Mouse (Mus musculus) kidney, embryonic 15.5 days (tissue): ENCODE results near the gene Rec8. TPM values are rescaled to one million over a fixed set of nuclear protein-coding genes. Genes with fewer than 3 reads are reported as not detected.

ENCODE experiments used
- ATAC-seq: fragments of 200-750 bp; cut with Nextera tagmentation; replicated peaks from 2 replicates; pipeline ENCODE4 v1.8.0; 2017; ENCODE audit warnings: moderate TSS enrichment; ENCODE audit not compliant: low FRiP score
- H3K27ac ChIP-seq: fragments of 300-500 bp; sonication (generic); 2 replicates; pipeline ENCODE4 v1.5.1; 2015; ENCODE audit warnings: mild to moderate bottlenecking, inconsistent platforms
- H3K27me3 ChIP-seq: fragments of 300-500 bp; sonication (generic); 2 replicates; pipeline ENCODE4 v1.6.1; 2015; ENCODE audit warnings: inconsistent platforms
- H3K36me3 ChIP-seq: fragments of 300-500 bp; sonication (generic); 2 replicates; pipeline ENCODE4 v1.6.1; 2015; ENCODE audit warnings: inconsistent platforms
- H3K4me1 ChIP-seq: fragments of 300-500 bp; sonication (generic); 2 replicates; pipeline ENCODE4 v1.6.1; 2015; ENCODE audit warnings: inconsistent platforms
- H3K4me2 ChIP-seq: fragments of 300-500 bp; sonication (generic); 2 replicates; pipeline ENCODE4 v1.6.1; 2015; ENCODE audit warnings: moderate library complexity, mild to moderate bottlenecking, inconsistent platforms
- H3K4me3 ChIP-seq: fragments of 300-500 bp; sonication (generic); replicated peaks from 2 replicates; pipeline ENCODE4 v1.5.1; 2015; ENCODE audit warnings: mild to moderate bottlenecking, inconsistent platforms
- H3K9ac ChIP-seq: fragments of 300-500 bp; sonication (generic); 2 replicates; pipeline ENCODE4 v1.6.1; 2015; ENCODE audit warnings: mild to moderate bottlenecking, inconsistent platforms
- H3K9me3 ChIP-seq: fragments of 300-500 bp; sonication (generic); replicated peaks from 2 replicates; pipeline ENCODE4 v1.6.1; 2016; ENCODE audit warnings: inconsistent platforms
- WGBS: fragments of 180-500 bp; shearing (Covaris S2); methylation state at CpG from one replicate; pipeline ENCODE4 v1.1.7; 2015; ENCODE audit warnings: mixed read lengths; 5-methylcytosine and 5-hydroxymethylcytosine counted together
- polyA plus RNA-seq: library from polyadenylated mRNA; unstranded; fragments of >200 nt; fragmentation: Nextera tagmentation; extraction: Ambion mirVana; gene quantifications from 2 replicates; pipeline ENCODE4 v1.2.1, GENCODE M21; 2015

Rec8 gene
- polyA plus RNA-seq, 1 experiment from 2014 or later = 22.4 TPM

GRCm38 (mm10) chr14:55598521-55599390 is 19.1 kb upstream of the Rec8 start:
- Histone ChIP-seq H3K4me1 (peaks cover 12% of the 10 kb centered on the region), H3K9me3 (no peaks in the 10 kb centered on the region), H3K4me2 (no peak overlapping the region), H3K27me3 (no peaks in the 10 kb centered on the region), H3K36me3 (peaks cover 93% of the 10 kb centered on the region), H3K4me3 (no peak overlapping the region), H3K27ac (no peak overlapping the region), H3K9ac (no peak overlapping the region)
- no peak for ATAC-seq
- 89% methylated on average over 21 of the region's 21 CpGs for WGBS

DNA sequence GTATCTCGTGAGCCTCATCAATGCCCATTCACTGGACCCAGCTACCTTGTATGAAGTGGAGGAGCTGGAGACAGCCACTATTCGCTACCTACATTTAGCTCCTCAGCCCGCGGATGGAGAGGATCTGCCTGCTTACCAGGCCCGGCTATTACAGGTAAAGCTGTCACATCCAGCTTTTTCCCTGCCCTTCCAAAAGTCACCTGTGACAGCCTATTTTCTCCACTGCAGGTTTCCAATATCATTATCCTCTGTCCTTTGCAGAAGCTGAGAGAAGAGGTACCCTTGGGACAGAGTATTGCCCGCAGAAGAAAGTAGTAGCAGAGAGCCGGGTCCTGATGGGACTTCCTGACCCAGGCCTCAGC is 14.6 kb upstream of the Rec8 start, which contains the start of gene Irf9:
Gene Irf9 (plus strand): TSS at position 301 of the 362 bp plus-strand sequence.
- peak within 1 kb of the TSS; percentile 69 for H3K4me2 ChIP-seq
- H3K36me3 ChIP-seq = peaks cover 81% of the 10 kb centered on the region
- peak; percentile 4; the same call in 1 of the 2 replicates for ATAC-seq
- no peaks in the 10 kb centered on the region for H3K27me3 ChIP-seq
- WGBS = 72% methylated on average over 7 of the region's 7 CpGs
- H3K4me1 ChIP-seq = peaks cover 21% of the 10 kb centered on the region
- peak within 1 kb of the TSS; percentile 49 for H3K4me3 ChIP-seq
- peak within 1 kb of the TSS; percentile 92 for H3K27ac ChIP-seq
- peak within 1 kb of the TSS; percentile 41 for H3K9ac ChIP-seq
- H3K9me3 ChIP-seq = no peaks in the 10 kb centered on the region

- peak overlapping the region; percentile 69 for H3K4me2 ChIP-seq
- ATAC-seq = peak; percentile 93
- H3K4me3 ChIP-seq = peak overlapping the region; percentile 49
- H3K9ac ChIP-seq = peak overlapping the region; percentile 41
- peaks cover 21% of the 10 kb centered on the region for H3K4me1 ChIP-seq
- H3K36me3 ChIP-seq = peaks cover 81% of the 10 kb centered on the region
- no peaks in the 10 kb centered on the region for H3K9me3 ChIP-seq
- H3K27me3 ChIP-seq = no peaks in the 10 kb centered on the region
- WGBS = 16% methylated on average over 19 of the region's 19 CpGs
- H3K27ac ChIP-seq = peak overlapping the region; percentile 92
Observed at GRCm38 (mm10) chr14:55603633-55604576, 13.9 kb upstream of the Rec8 start.

- H3K9ac ChIP-seq = no peak overlapping the region
- H3K4me3 ChIP-seq = peak overlapping the region; percentile 49
- peaks cover 21% of the 10 kb centered on the region for H3K4me1 ChIP-seq
- no peaks in the 10 kb centered on the region for H3K9me3 ChIP-seq
- H3K4me2 ChIP-seq = peak overlapping the region; percentile 69
- peak overlapping the region; percentile 92; the same call in 1 of the 2 replicates for H3K27ac ChIP-seq
- ATAC-seq = no peak
- peaks cover 81% of the 10 kb centered on the region for H3K36me3 ChIP-seq
- WGBS = 86% methylated on average over 11 of the region's 11 CpGs
- H3K27me3 ChIP-seq = no peaks in the 10 kb centered on the region
Observed at GRCm38 (mm10) chr14:55604823-55605222, 13.0 kb upstream of the Rec8 start.

GRCm38 (mm10) chr14:55605743-55606459 is 11.9 kb upstream of the Rec8 start:
- Histone ChIP-seq H3K4me3 (no peak overlapping the region), H3K36me3 (peaks cover 78% of the 10 kb centered on the region), H3K27me3 (no peaks in the 10 kb centered on the region), H3K9me3 (no peaks in the 10 kb centered on the region), H3K4me1 (peaks cover 21% of the 10 kb centered on the region), H3K4me2 (no peak overlapping the region), H3K27ac (no peak overlapping the region), H3K9ac (no peak overlapping the region)
- ATAC-seq = no peak
- WGBS = 91% methylated on average over 16 of the region's 16 CpGs

DNA sequence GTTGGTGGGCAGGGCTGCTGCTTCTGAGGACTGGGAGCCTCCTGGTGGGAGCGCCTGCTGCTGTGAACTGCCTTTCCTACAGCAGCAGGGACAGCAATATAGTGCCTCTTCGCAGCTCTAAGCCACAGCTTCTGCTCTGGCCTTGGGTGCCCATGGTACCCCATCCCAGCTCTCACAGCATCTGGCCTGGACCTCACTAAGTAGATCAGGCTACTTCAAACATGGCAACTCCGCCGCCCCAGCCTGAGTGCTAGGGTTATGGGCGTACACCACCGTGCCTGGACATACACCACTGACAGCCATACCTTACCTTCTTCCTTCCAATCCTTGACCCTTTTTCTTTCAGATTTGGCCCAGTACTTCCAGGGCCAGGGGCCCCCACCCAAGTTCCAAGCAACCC is 9.5 kb upstream of the Rec8 start:
- no peak overlapping the region for H3K9ac ChIP-seq
- peaks cover 54% of the 10 kb centered on the region for H3K36me3 ChIP-seq
- H3K4me3 ChIP-seq = no peak overlapping the region
- ATAC-seq = no peak
- peaks cover 16% of the 10 kb centered on the region for H3K4me1 ChIP-seq
- no peak overlapping the region for H3K27ac ChIP-seq
- H3K4me2 ChIP-seq = no peak overlapping the region
- H3K27me3 ChIP-seq = no peaks in the 10 kb centered on the region
- 96% methylated on average over 6 of the region's 6 CpGs for WGBS
- no peaks in the 10 kb centered on the region for H3K9me3 ChIP-seq

DNA sequence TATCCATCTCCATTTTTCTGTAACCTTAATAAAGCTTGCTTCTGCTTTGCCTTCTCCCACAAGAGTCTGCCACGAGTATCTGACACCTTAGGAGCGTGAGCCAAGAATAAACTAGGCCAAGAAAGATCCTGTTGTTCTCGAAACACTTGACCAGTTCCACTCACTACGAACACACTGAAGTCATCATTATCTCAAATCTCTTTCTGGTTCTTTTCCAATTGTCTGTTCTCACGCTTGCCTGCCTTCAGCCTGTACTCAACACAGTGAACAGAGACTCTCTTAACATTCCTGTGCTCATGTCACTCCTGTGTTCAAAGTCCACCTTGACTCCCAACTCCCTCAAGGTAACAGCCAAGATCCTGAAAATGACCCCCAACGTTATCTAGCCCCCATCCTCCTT is 4.5 kb upstream of the Rec8 start:
- no peak overlapping the region for H3K9ac ChIP-seq
- no peak for ATAC-seq
- no peaks in the 10 kb centered on the region for H3K9me3 ChIP-seq
- no peaks in the 10 kb centered on the region for H3K27me3 ChIP-seq
- no peak overlapping the region for H3K4me2 ChIP-seq
- peaks cover 22% of the 10 kb centered on the region for H3K36me3 ChIP-seq
- 59% methylated on average over 6 of the region's 6 CpGs for WGBS
- peaks cover 6% of the 10 kb centered on the region; the same call in 1 of the 2 replicates for H3K4me1 ChIP-seq
- no peak overlapping the region for H3K27ac ChIP-seq
- no peak overlapping the region for H3K4me3 ChIP-seq

DNA sequence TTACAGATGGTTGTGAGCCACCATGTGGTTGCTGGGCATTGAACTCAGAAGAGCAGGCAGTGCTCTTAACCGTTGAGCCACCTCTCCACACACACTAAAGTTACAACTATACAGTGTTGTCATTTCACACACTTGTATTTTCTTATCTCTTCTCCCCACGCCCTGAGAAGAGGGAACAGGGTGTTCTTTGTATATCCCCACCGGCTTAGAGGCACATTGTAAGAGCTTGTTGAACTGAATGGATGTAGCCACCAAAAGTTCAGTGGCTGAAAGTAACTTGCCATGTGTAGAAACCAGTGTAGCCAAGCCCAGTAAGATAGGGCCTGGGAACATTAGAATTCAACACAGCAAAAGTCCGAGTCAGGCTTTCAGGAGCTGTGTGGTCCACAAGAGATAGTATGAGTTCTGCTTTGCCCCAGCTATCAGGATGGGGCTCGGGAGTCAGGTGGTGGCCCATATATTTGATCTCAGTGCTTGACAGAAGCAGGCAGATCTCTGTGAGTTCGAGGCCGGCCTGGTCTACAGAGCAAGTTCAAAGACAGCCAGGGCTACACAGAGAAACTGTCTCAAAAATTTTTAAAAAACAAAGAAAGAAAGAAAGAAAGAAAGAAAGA is 3.2 kb upstream of the Rec8 start:
- no peaks in the 10 kb centered on the region for H3K27me3 ChIP-seq
- H3K36me3 ChIP-seq = peaks cover 9% of the 10 kb centered on the region
- WGBS = 83% methylated on average over 7 of the region's 7 CpGs
- no peak overlapping the region for H3K4me2 ChIP-seq
- no peak overlapping the region for H3K9ac ChIP-seq
- H3K4me1 ChIP-seq = peaks cover 12% of the 10 kb centered on the region
- ATAC-seq = no peak
- H3K27ac ChIP-seq = no peak overlapping the region
- H3K9me3 ChIP-seq = no peaks in the 10 kb centered on the region
- no peak overlapping the region for H3K4me3 ChIP-seq

GRCm38 (mm10) chr14:55615876-55616275 is 2.0 kb upstream of the Rec8 start:
- no peak overlapping the region for H3K9ac ChIP-seq
- H3K36me3 ChIP-seq = 0 out of 2 replicates have a peak, but pooled peaks cover under 1% of the 10 kb centered on the region
- H3K27me3 ChIP-seq = no peaks in the 10 kb centered on the region
- H3K4me2 ChIP-seq = no peak overlapping the region
- H3K9me3 ChIP-seq = no peaks in the 10 kb centered on the region
- ATAC-seq = no peak
- peaks cover 12% of the 10 kb centered on the region for H3K4me1 ChIP-seq
- WGBS = 44% methylated on average over 2 of the region's 2 CpGs
- H3K4me3 ChIP-seq = no peak overlapping the region
- H3K27ac ChIP-seq = no peak overlapping the region

DNA sequence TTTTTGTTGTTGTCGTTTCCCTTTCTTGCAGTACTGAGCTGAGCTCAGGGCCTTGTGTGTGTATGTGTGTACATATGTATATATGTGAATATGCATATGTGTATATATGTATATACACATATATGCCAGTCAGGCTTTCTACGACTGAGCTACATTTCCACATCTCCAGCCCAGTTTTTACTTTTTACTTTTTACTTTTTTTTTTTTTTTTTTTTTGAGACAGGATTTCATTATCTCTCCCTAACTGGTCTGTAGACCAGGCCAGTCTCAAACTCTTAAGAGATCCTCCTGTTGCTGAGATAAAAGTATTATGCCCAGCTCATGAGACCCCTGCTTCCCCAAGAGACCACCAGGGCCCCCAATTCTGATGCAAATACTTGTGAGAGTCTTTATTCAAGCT is 993 bp upstream of the Rec8 start:
- ATAC-seq = no peak
- H3K27me3 ChIP-seq = no peaks in the 10 kb centered on the region

More for the DNA sequence above, 993 bp upstream of the Rec8 start:
- 75% methylated on average over 2 of the region's 2 CpGs for WGBS
- H3K4me2 ChIP-seq = no peak overlapping the region
- H3K27ac ChIP-seq = 0 out of 2 replicates have a peak overlapping the region, but pooled peaks have one; percentile 41
- H3K4me3 ChIP-seq = no peak overlapping the region
- no peaks in the 10 kb centered on the region for H3K36me3 ChIP-seq
- H3K9ac ChIP-seq = no peak overlapping the region
- no peaks in the 10 kb centered on the region for H3K9me3 ChIP-seq
- H3K4me1 ChIP-seq = peaks cover 12% of the 10 kb centered on the region
